Mouse (Mus musculus) adrenal gland, adult (tissue): Measurements from ENCODE around the gene Arhgef28.

Experiments used
- DNase-seq, 2 experiments: peaks; one replicate each; pipeline ENCODE4 v3.0.0; 2022 to 2023; ENCODE audit warnings: low spot score in 1 of 2; ENCODE audit not compliant: inconsistent age in 2 of 2

The Arhgef28 gene

DNA sequence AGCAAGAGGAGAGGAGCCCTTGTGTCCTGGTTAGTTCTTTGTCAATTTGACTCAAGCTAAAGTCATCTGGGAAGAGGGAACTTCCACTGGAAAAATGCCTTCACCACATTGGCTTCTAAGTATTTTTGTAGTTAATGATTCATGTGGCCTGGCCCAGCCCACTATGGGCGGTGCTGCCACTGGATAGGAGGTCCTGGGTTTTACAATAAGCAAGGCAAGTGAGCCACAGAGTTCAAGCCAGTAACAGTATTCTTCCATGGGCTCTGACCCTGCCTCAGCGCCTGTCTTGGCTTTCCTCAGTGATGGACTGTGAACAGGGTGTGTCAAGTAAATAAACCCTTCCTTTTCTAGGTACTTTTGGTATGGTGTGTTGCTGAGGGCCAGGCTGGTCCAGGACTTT, 229.6 kb downstream of the Arhgef28 start:
- no peak for DNase-seq

DNA sequence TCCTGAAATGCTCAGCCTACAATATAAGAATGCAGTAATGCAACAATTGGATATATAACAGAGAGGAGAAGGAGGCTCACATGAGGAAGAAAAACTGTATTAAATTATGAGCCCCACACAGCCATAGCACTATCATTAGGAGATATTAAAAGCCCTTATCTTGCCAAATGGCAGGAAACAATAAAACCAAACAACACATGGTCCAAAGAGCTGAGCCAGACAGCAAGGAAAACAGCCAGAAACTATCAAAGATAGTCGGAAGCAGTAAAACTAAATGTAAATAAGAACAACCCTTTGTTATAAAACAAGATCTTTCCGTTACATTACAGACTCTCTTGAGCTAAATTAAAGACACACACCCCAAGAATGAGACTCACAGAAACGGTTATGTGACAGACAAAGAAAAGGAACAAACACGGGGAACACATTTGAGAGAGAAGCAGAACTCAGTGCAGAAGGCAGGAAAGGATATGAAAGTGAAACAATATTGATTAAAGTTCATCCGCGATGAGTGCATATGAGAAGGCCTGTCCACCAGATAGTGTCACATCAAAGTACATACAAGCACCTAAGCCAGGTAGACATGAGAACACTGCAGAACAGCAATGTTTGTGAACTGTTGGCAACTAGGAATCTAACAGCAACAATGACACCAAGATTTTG, 231.6 kb downstream of the Arhgef28 start:
- DNase-seq, result no peak

DNA sequence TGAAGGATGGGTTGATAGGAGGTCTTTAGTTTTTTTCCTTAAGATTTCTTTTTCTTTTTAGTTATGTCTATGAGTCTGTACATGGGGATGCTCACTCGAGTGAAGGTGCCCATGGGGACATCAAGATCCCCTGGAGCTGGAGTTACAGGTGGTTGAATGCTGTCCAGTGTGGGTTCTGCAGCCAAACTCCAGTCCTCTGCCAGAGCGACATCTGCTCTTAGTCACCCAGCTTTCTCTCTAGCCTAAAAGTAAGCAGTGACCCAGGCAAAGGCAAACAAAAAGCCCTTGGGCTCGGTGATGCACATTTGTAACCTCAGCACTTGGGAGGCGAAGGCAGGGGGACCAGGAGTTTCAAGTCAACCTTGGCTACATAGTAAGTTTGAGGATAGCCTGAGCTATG, 232.3 kb downstream of the Arhgef28 start:
- no peak for DNase-seq

DNA sequence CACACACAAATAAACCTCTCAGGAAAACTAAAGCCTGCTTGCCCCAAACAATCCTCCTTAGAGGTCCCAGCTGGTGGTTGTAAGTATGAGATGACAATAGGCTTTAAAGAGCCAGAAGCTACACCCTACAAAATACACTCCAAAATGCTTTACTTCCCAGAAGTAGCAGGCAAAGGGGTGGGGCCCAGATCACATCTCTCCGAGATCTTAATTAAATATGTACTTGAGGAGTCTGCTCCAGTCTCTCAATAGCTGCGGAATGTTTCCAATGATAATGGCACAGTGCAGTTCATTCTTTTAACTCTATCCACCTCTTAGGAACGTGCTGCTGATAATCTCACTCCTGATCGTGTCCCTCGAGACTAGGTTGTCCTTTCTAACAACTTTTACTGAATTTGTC, 240.2 kb downstream of the Arhgef28 start:
- DNase-seq, result no peak

DNA sequence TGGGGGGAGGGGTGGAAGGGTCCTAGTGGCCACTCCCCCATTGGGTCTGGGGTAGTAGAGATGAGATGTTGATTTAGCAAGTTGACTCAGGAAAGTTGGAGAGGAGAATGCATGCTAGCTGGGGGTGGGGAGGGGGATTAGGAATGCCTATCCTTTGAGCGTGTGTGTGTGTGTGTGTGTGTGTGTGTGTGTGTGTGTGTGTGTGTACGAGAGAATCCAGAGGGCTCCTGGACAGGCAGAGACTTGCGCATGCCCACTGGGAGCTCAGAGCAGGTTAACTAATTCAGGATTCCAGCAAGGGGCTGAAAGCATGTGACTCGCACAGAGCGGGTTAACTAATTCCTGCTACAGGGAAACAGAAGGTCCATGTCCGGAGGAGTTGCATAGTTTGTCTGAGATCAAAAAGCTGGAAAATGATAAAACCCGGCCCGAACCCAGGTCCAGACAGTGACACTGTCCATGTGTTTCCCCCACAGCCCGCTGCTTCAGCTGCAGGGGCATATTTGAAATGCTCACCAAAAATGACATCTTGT, 241.3 kb downstream of the Arhgef28 start:
- no peak for DNase-seq

DNA sequence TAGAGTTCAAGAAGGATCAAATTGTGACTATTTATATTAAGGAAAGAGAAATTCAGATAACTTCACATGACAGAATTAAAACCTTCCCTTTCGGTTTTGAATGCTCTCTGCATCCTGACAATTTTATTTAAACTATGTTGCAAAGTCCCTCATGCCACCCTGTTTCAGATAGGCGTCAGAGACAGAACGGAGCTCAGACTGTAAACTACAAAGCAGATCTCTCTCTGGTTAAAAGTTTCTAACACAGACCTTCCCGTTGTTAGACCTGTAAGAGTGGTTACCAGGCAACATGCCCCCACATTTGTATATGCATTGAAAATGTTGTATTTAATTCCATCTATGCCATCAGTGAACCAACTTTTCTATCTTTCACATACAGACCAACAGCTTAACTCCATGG, 246.1 kb downstream of the Arhgef28 start:
- no peak for DNase-seq

DNA sequence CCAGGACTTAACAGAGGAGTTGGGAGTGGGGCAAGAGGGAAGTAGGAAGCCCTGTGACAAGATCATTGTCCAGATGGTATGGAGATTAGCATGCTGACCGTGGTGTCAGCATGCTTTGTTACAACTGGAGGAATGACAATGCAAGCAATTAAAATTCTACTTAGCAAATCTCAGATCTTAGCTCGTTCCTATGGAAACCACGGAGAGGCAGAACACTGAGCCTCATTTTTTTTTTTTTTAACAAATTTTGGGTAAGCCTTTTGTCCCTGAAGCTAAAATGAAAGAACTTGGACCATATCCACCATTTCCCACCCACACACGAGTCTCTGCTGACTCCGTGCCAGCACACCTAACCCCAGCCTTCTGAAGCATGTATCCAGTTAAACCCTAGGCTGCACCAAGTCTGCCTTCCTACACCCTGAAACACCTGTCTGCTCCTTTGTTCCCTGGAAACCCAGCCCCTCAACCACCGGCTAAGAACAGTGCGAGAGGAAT, 246.8 kb downstream of the Arhgef28 start:
- no peak for DNase-seq

DNA sequence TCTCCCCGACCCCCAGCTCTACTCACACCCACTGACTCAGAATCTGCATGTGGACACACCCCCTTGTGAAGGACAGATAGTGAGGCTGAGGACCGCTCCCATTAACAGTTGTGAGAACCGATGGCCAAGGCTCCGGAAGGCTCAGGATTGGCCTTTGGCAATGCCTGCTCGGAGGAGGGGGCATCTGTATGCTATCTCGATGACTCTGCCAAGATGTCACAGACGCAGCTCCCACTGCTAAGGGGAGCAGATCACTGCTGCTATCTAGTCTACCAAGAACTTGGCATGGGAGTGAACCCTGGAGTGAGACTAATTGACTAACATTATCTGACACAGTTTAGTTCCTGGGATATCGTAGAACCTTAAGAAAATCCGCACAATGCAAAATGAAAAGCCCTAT, 250.5 kb downstream of the Arhgef28 start:
- DNase-seq, result no peak

DNA sequence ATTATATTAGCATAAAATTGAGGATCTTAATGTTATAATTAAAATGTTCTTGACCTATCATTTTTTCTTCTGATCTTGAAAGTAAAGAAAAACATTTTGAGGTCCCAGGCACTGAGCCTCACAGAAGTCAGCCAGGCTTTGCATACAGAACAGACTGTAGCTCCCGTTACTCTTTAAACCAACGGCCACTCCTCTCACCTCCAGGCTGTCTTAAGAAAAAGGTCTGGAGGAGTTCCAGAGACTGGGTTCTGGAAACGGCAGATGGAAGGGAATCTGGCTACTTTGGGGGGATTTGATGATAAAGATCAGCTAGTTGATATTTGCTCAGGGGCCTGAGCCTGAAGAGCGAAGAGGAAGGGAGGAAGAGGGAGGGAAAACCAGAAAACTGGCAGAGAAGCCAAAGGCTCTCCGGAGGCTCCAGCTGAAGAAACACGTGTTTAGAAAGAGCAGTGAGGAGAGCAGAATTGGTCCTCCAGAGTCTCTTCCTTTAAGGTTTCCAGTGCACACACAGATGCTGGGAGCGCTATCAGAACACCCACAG, 251.2 kb downstream of the Arhgef28 start:
- DNase-seq, result no peak

DNA sequence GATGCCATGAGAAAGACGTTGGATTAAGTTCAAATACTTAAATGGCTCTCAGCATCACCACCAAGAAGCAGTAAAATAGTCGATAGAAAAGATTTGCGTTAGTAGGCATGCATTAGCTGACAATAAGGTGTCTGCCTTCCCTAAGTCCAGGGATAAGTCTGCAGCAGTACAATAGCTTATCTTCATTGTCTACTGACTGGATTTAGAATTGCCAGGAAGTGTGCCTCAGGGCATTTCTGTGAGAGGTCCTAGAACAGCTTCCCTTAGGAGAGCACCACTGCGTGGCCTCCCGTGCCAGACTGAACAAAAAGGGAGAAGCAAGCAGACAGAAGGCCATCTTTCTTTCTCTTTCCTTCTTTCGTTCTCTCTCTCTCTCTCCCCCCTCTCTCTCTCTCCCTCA, 252.2 kb downstream of the Arhgef28 start:
- no peak for DNase-seq

DNA sequence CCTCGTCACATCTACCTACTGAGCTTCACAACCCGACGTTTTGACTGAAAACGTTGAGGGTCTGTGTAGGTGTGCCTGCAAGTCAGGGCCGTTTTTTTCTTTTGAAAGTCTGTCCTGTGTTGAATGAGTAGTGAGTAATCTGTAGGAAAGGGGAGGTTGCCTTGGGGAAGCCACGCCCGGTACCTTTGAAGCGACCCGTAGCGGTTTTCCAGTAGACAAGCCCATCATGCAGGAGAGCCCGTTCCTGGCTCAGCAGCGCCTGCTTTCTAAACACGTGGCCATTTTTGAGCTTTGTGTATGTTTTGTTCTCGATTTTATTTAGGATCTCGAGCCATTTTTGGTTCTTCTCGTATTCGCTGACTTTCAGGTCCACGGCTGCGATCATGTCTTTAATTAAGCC, 252.7 kb downstream of the Arhgef28 start:
- no peak for DNase-seq

DNA sequence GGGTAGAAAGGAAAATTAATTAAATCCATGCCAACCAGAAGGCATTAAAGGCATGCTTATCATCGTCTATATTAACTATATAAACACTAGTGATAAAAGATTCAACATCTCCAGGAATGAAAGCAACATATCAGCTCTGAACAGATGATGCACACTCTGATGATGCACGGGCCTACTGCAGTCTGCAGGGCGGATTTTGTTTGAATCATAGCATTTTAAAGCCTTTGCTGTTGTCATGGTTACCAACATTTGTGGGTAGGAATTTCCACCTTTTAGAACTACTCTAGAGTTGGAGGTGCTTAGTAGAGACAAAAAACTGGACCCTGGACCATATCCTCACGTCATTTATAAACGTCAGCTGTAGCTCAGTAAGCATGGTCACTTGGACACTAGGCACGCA, 257.4 kb downstream of the Arhgef28 start:
- no peak for DNase-seq

DNA sequence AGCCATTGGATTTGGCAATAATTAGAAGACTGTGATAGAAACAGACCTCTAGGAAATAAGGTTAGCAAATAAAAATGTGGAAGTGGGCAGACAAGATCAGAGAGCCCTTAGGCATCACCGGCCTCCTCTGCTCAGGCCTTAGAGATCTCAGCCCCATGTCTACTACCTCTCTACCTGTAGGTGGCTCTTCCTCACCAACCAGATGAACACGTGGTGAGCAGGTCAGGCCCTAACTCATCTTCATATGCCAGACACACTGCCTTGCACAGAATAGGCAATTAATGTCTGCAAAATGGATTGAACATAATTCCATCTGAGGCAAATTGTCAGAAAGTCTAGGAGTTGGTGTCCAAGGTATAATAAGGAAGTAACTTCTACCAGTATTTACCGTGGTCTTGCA, 258.6 kb downstream of the Arhgef28 start:
- DNase-seq, result no peak

DNA sequence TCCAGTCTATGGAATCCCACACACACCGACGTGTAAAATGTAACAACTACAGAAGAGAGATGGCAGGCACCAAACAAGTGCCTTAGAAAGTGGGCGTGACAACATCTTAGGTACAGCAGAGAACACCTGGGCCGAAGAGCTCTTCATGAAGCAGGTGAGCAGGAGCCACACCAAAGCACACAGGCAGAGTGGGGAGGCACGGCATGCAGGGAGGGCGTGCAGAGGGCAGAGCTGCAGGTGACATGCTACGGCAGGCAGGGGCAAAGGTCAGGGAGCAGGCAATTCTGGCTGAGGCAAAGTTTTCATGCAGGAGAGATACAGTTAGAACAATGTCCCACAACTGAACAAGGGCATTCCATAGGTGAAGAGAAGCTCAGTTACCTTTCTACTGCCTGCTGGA, 259.8 kb downstream of the Arhgef28 start:
- no peak for DNase-seq

DNA sequence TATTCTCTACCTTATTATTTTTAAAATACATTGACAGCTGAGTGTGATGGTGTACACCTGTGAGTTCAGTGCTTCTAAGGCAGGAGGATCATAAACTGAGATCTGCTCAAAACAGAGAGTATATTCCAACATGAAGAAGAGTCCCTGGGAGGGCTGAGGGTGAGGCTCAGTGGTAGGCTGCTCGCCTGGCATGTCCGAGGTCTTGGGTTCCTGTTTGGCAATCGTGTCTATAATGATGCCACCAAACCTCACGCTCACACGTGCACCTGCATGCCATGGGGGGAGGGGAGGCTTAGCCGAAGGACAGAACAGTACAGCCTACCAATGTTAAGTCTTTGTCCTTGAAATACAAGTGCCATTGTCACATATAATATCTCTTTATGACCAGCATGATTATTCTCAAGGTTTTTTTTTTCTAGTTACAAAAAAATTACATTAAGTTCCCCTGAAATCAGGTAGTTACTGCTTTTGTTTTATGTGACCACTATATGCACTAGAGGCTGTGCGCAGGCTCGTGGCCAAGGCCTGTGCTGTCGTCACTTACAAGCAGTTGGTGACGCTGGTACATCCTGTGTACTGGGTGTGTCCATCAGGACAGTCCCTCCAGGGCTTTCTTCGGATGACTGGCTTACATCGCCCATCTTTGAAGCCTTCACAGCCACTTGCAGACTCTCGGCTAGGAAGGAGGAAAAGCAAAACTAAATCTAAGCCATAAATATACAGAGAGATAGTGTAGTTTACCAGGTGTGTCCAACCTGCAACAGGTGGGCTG, 264.1 kb downstream of the Arhgef28 start:
- no peak for DNase-seq

DNA sequence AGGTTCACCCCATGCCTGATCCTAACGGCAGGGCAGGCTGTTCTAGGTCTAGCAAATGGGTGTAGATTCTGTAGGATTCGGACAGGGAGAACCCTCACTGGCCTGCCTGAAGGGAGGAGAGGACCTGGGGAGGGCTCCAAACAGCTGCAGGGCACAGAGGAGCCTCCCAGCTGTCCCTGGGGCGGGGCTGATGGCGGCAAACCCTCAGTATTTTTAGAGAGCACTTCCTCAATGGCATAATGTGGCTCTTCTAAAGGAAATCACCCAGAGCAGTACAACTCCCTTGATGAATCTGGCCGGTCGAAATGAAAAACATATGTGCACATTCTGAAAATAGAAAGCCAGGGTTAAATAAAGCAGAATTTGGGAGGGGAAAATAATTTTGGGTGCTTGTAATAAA, 265.1 kb downstream of the Arhgef28 start:
- no peak for DNase-seq

DNA sequence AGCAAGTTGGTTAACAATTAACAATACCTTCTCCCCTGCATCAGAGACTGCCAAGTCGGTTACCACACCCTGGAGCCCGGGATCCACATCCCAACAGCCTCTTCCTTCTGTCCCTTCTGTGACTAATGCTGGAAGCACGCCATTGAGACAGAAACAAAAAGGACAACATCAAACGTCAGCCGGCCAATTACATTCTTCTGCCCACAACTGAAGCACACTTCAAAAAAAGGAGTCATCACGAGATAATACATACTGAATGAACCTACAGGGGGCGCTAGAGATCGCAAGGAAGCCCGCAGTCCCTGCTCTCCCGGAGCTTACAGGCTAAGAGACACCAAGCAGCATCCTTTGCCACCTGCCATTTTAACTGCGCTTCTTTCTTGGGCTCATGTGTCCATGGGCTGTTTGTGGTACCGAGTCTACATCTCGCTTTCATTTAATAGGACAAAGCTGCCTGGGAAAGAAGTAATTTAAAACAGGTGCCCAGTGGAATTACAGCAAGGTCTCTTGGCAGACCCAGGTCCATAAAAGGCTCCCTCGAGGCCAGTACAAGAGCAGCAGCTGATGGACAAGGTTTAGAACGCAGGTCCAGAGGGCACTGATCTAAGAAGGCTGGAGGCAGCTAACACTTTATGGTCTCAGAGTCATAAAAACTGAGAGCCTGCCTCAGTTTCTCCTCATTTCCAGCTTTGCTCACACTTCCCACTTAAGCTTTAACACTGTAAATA, 266.6 kb downstream of the Arhgef28 start:
- peak; percentile 24 to 38 for DNase-seq

DNA sequence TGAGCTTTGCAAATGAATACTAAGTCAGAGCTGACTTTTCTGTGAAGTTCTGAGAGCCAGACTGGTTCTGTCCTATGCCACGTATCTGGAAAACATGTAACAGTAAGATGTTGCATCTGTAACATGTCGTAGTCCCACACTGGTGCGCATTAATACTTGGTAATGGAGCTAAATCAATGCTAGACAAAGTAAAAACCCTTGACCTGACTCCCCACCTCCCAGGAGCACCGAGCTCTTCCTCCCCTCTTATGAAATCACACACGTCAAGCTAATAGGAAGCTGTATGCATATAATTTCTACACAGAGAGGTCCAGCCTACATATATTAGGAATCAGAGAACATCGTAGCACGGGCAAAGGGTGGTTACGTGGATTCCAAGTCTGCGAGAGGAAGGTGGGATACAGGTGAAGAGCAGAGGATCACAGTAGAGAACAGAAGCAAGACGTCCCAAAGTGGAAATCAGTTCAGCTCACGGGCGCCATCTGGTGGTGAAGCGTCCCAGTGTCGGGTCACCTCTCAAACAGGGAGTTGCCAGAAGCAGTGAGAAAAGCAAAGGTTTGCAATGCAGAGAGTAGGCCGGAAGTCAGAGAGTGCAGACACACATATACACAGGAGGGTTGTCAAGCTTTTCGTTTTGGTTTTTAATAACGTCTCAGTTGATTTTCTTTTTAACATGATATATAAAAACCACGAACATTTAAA, 267.5 kb downstream of the Arhgef28 start:
- DNase-seq, result peak; percentile 84 to 96

DNA sequence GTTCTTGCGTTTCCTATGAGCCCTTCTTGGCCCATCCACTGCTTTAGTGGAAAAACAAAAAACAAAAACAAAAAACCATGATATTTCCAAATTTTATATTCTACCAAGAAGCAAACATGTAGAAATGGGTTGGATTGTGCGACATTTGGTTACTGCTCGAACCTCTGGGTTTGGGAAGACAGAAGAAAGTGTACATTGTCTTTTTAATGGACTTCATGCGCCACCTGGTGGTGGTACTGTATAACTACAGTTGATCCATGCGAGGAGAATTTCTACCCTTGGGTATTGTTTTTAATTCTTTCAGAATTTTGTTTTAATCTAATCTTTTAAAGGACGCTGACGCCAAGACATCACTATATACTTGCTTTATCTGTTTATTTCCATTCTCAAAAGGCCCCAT, 268.3 kb downstream of the Arhgef28 start:
- DNase-seq, result peak; percentile 45 to 80

DNA sequence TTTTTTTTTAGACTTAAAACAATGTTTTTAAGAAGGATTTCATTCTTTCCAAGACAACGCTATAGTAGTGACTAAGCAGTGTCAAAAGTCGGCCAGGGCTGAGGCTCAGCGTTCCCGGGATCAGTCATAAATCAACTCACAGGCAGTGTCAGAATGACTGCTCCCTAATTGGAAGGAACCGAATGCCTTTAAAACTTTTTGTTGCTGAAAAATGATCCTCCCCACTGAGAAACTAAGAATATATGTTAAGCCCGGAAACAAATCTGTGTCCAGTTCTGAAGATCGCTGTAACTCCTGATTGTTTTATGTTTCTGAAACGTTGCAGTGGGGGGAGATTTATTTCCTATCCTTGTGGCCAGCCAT, 278.1 kb downstream of the Arhgef28 start:
- DNase-seq, result peak; percentile 70 to 90
